Mouse (Mus musculus) kidney, adult 2 months (tissue): Measurements from ENCODE around the gene Wdr72. TPM values are rescaled to one million over a fixed set of nuclear protein-coding genes. Genes with fewer than 3 reads are reported as not detected.
A peak's percentile ranks its signal among the peaks of the same experiment; 100 is the strongest.

Experiments used
- DNase-seq: peaks from one replicate; pipeline ENCODE4 v3.0.0; 2021
- H3K27ac ChIP-seq: fragments of 200-500 bp; 2 replicates; pipeline ENCODE4 v1.5.1; 2012; ENCODE audit warnings: low read depth, low read length, control low read depth, inconsistent platforms; ENCODE audit not compliant: insufficient read depth
- H3K27me3 ChIP-seq: fragments of 200-500 bp; replicated peaks from 2 replicates; pipeline ENCODE4 v1.6.1; 2012; ENCODE audit warnings: mild to moderate bottlenecking, moderate library complexity, low read length, inconsistent platforms; ENCODE audit not compliant: control insufficient read depth, insufficient read depth
- H3K36me3 ChIP-seq: fragments of 200-500 bp; 2 replicates; pipeline ENCODE4 v1.6.1; 2012; ENCODE audit warnings: mild to moderate bottlenecking, moderate library complexity, low read length, inconsistent platforms; ENCODE audit not compliant: control insufficient read depth, insufficient read depth
- H3K4me1 ChIP-seq: fragments of 200-500 bp; 2 replicates; pipeline ENCODE4 v1.6.1; 2011; ENCODE audit warnings: low read length; ENCODE audit not compliant: control insufficient read depth, insufficient read depth
- H3K4me3 ChIP-seq: fragments of 200-500 bp; 2 replicates; pipeline ENCODE4 v1.5.1; 2011; ENCODE audit warnings: mild to moderate bottlenecking, low read depth, low read length, control low read depth; ENCODE audit not compliant: insufficient read depth
- CTCF ChIP-seq: fragments of 200-500 bp; conservative IDR thresholded peaks from 2 replicates; pipeline ENCODE4 v1.5.1; 2011; ENCODE audit warnings: low read depth, mild to moderate bottlenecking, control low read depth, low read length, moderate library complexity, mixed read lengths; ENCODE audit not compliant: insufficient read depth, insufficient read length
- POLR2A ChIP-seq: fragments of 200-500 bp; IDR thresholded peaks from one replicate; pipeline ENCODE4 v1.6.1; 2011; ENCODE audit warnings: low read depth, low read length, control low read depth
- WGBS: fragments of 180-500 bp; shearing (Covaris S2); methylation state at CpG from one replicate; pipeline ENCODE4 v1.1.7; 2018; 5-methylcytosine and 5-hydroxymethylcytosine counted together
- polyA plus RNA-seq: library from polyadenylated mRNA; depleted of rRNA; stranded (reverse); fragments of >200 nt; gene quantifications from 2 replicates; pipeline ENCODE4 v1.2.3, GENCODE M21; 2012; rRNA removed

Wdr72 gene
- polyA plus RNA-seq, 1 experiment: 10.8 TPM

- peak; percentile 45 for DNase-seq
- H3K27me3 ChIP-seq: no peaks in the 10 kb centered on the region
- H3K36me3 ChIP-seq: no peaks in the 10 kb centered on the region
- no peak overlapping the region for H3K27ac ChIP-seq
- 36% methylated on average over 9 of the region's 9 CpGs for WGBS
- TF ChIP-seq CTCF (no peak), POLR2A (no peak)
- no peak overlapping the region for H3K4me3 ChIP-seq
- H3K4me1 ChIP-seq: no peaks in the 10 kb centered on the region
Measured at GRCm38 (mm10) chr9:74330706-74331495, 220.7 kb downstream of the Wdr72 start.

- Histone ChIP-seq H3K36me3 (no peaks in the 10 kb centered on the region), H3K27me3 (no peaks in the 10 kb centered on the region), H3K4me3 (no peak overlapping the region), H3K27ac (no peak overlapping the region), H3K4me1 (no peaks in the 10 kb centered on the region)
- DNase-seq: no peak
- WGBS: 68% methylated on average over 3 of the region's 3 CpGs
- no peak for TF ChIP-seq POLR2A
- no peak for TF ChIP-seq CTCF
Measured at GRCm38 (mm10) chr9:74332321-74332720, 222.2 kb downstream of the Wdr72 start.

Other genes with a start within 250 kb of the Wdr72 start
- 0.18 and 0.28 TPM in 2 replicates for gene Unc13c, start 141.4 kb upstream of the Wdr72 start, polyA plus RNA-seq